Mouse (Mus musculus): Measurements from ENCODE around the gene Mgat5. TPM values are rescaled to one million over a fixed set of nuclear protein-coding genes. Genes with fewer than 3 reads are reported as not detected.

Mgat5 gene
- polyA plus RNA-seq, 1 experiment, result 3.6 TPM

- no peak overlapping the region for H3ac ChIP-seq (ENCODE audit: control insufficient read depth, insufficient read length, low read depth)
Measured at GRCm38 (mm10) chr1:127307361-127307760, 102.5 kb downstream of the Mgat5 start.

GRCm38 (mm10) chr1:127308207-127308725 lies 103.5 kb downstream of the Mgat5 start:
- H3K4me3 ChIP-seq (ENCODE audit: insufficient read depth, poor library complexity, severe bottlenecking), result no peak overlapping the region
- H3K79me2 ChIP-seq (ENCODE audit: control insufficient read depth, insufficient read depth), result no peaks in the 10 kb centered on the region
- H3K27me3 ChIP-seq (ENCODE audit: control insufficient read depth, insufficient read depth, insufficient read length), result no peaks in the 10 kb centered on the region
- no peaks in the 10 kb centered on the region for H3K79me3 ChIP-seq (ENCODE audit: low read depth)
- TF ChIP-seq MYOG (IDR thresholded peaks at IDR 0.05; ENCODE audit: control insufficient read depth, extremely low read depth, insufficient read length) (no peak), CTCF (IDR thresholded peaks at IDR 0.05; ENCODE audit: control insufficient read depth, insufficient read depth, insufficient read length) (no peak), MYOD1 (IDR thresholded peaks at IDR 0.05; ENCODE audit: control insufficient read depth, insufficient read length, low read depth) (no peak), USF1 (IDR thresholded peaks at IDR 0.05; ENCODE audit: low read depth) (no peak)
- no peak overlapping the region for H3ac ChIP-seq (ENCODE audit: control insufficient read depth, insufficient read length, low read depth)
- no peaks in the 10 kb centered on the region for H3K36me3 ChIP-seq (ENCODE audit: control insufficient read depth, insufficient read depth)

More at GRCm38 (mm10) chr1:127307361-127307760, 102.5 kb downstream of the Mgat5 start:
- H3K27me3 ChIP-seq (ENCODE audit: control insufficient read depth, insufficient read depth, insufficient read length), result no peaks in the 10 kb centered on the region
- TF ChIP-seq USF1 (IDR thresholded peaks at IDR 0.05; ENCODE audit: low read depth) (no peak), CTCF (IDR thresholded peaks at IDR 0.05; ENCODE audit: control insufficient read depth, insufficient read depth, insufficient read length) (no peak), MYOD1 (IDR thresholded peaks at IDR 0.05; ENCODE audit: control insufficient read depth, insufficient read length, low read depth) (no peak), MAX (IDR thresholded peaks at IDR 0.05) (no peak), FOSL1 (IDR thresholded peaks at IDR 0.05; ENCODE audit: insufficient read depth, low read length, poor library complexity, severe bottlenecking) (no peak), MYOG (IDR thresholded peaks at IDR 0.05; ENCODE audit: control insufficient read depth, extremely low read depth, insufficient read length) (no peak), CEBPB (IDR thresholded peaks at IDR 0.05; ENCODE audit: low read depth) (no peak)
- no peaks in the 10 kb centered on the region for H3K79me2 ChIP-seq (ENCODE audit: control insufficient read depth, insufficient read depth)
- H3K79me3 ChIP-seq (ENCODE audit: low read depth), result no peaks in the 10 kb centered on the region
- H3K36me3 ChIP-seq (ENCODE audit: control insufficient read depth, insufficient read depth), result no peaks in the 10 kb centered on the region
- no peak overlapping the region for H3K4me3 ChIP-seq (ENCODE audit: insufficient read depth, poor library complexity, severe bottlenecking)

- no peaks in the 10 kb centered on the region for H3K36me3 ChIP-seq (ENCODE audit: control insufficient read depth, insufficient read depth)
- H3K4me3 ChIP-seq (ENCODE audit: insufficient read depth, poor library complexity, severe bottlenecking), result no peak overlapping the region
- H3K79me2 ChIP-seq (ENCODE audit: control insufficient read depth, insufficient read depth), result no peaks in the 10 kb centered on the region
- H3K79me3 ChIP-seq (ENCODE audit: low read depth), result no peaks in the 10 kb centered on the region
- H3ac ChIP-seq (ENCODE audit: control insufficient read depth, insufficient read length, low read depth), result no peak overlapping the region
- H3K27me3 ChIP-seq (ENCODE audit: control insufficient read depth, insufficient read depth, insufficient read length), result no peaks in the 10 kb centered on the region
- TF ChIP-seq CTCF (IDR thresholded peaks at IDR 0.05; ENCODE audit: control insufficient read depth, insufficient read depth, insufficient read length), result no peak
- no peak for TF ChIP-seq FOSL1 (IDR thresholded peaks at IDR 0.05; ENCODE audit: insufficient read depth, low read length, poor library complexity, severe bottlenecking)
- no peak for TF ChIP-seq MYOG (IDR thresholded peaks at IDR 0.05; ENCODE audit: control insufficient read depth, extremely low read depth, insufficient read length)
- no peak for TF ChIP-seq MYOD1 (IDR thresholded peaks at IDR 0.05; ENCODE audit: control insufficient read depth, insufficient read length, low read depth)
- no peak for TF ChIP-seq USF1 (IDR thresholded peaks at IDR 0.05; ENCODE audit: low read depth)
- no peak for TF ChIP-seq CEBPB (IDR thresholded peaks at IDR 0.05; ENCODE audit: low read depth)
- no peak for TF ChIP-seq MAX (IDR thresholded peaks at IDR 0.05)
Measured at GRCm38 (mm10) chr1:127308989-127309701, 104.3 kb downstream of the Mgat5 start.

GRCm38 (mm10) chr1:127310011-127310410 lies 105.2 kb downstream of the Mgat5 start:
- H3K36me3 ChIP-seq (ENCODE audit: control insufficient read depth, insufficient read depth), result no peaks in the 10 kb centered on the region
- H3K79me3 ChIP-seq (ENCODE audit: low read depth), result no peaks in the 10 kb centered on the region
- no peaks in the 10 kb centered on the region for H3K79me2 ChIP-seq (ENCODE audit: control insufficient read depth, insufficient read depth)
- H3ac ChIP-seq (ENCODE audit: control insufficient read depth, insufficient read length, low read depth), result no peak overlapping the region
- no peaks in the 10 kb centered on the region for H3K27me3 ChIP-seq (ENCODE audit: control insufficient read depth, insufficient read depth, insufficient read length)
- H3K4me3 ChIP-seq (ENCODE audit: insufficient read depth, poor library complexity, severe bottlenecking), result no peak overlapping the region
- no peak for TF ChIP-seq FOSL1 (IDR thresholded peaks at IDR 0.05; ENCODE audit: insufficient read depth, low read length, poor library complexity, severe bottlenecking)
- TF ChIP-seq CEBPB (IDR thresholded peaks at IDR 0.05; ENCODE audit: low read depth), result no peak
- no peak for TF ChIP-seq MYOG (IDR thresholded peaks at IDR 0.05; ENCODE audit: control insufficient read depth, extremely low read depth, insufficient read length)
- TF ChIP-seq USF1 (IDR thresholded peaks at IDR 0.05; ENCODE audit: low read depth), result no peak

GRCm38 (mm10) chr1:127310703-127311102 lies 105.9 kb downstream of the Mgat5 start:
- Histone ChIP-seq H3K4me3 (ENCODE audit: insufficient read depth, poor library complexity, severe bottlenecking) (no peak overlapping the region), H3K27me3 (ENCODE audit: control insufficient read depth, insufficient read depth, insufficient read length) (no peaks in the 10 kb centered on the region)
- TF ChIP-seq MYOD1 (IDR thresholded peaks at IDR 0.05; ENCODE audit: control insufficient read depth, insufficient read length, low read depth) (no peak), MAX (IDR thresholded peaks at IDR 0.05) (no peak), FOSL1 (IDR thresholded peaks at IDR 0.05; ENCODE audit: insufficient read depth, low read length, poor library complexity, severe bottlenecking) (no peak), CTCF (IDR thresholded peaks at IDR 0.05; ENCODE audit: control insufficient read depth, insufficient read depth, insufficient read length) (no peak), USF1 (IDR thresholded peaks at IDR 0.05; ENCODE audit: low read depth) (no peak)

More at GRCm38 (mm10) chr1:127310703-127311102, 105.9 kb downstream of the Mgat5 start:
- Histone ChIP-seq H3K79me3 (ENCODE audit: low read depth) (no peaks in the 10 kb centered on the region), H3K36me3 (ENCODE audit: control insufficient read depth, insufficient read depth) (no peaks in the 10 kb centered on the region), H3ac (ENCODE audit: control insufficient read depth, insufficient read length, low read depth) (no peak overlapping the region), H3K79me2 (ENCODE audit: control insufficient read depth, insufficient read depth) (no peaks in the 10 kb centered on the region)
